Mouse (Mus musculus): Measurements from ENCODE around the gene Otop2.
A peak's percentile ranks its signal among the peaks of the same experiment; 100 is the strongest.

Otop2 gene

GRCm38 (mm10) chr11:115275954-115276353 is 31.0 kb upstream of the Otop2 start:
- no peak for DNase-seq (ENCODE audit: low read depth)

- peak; percentile 100 for DNase-seq (ENCODE audit: low read depth)
These were observed 30.0 kb upstream of the Otop2 start, which contains the start of gene Fdxr for GRCm38 (mm10) chr11:115276780-115277603. TSS of gene Fdxr (minus strand) at chr11:115277050.

DNA sequence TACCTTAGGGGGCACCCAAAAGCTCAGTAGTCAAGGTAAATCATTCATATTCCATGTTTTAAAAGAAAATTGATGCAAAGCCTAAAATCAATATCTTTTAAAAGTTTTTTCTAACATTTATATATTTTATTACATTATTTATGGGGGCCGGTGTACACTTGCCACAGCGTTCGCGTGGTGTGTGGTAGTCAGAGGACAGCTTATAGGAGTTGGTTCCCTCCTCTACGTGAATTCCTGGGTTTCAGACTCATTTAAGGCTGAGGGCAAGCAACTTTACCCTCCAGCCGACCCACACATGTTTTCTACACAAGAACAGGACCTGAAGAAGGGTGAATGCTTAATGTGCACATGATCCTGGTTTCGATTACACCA is 29.4 kb upstream of the Otop2 start:
- DNase-seq (ENCODE audit: low read depth) = no peak

DNA sequence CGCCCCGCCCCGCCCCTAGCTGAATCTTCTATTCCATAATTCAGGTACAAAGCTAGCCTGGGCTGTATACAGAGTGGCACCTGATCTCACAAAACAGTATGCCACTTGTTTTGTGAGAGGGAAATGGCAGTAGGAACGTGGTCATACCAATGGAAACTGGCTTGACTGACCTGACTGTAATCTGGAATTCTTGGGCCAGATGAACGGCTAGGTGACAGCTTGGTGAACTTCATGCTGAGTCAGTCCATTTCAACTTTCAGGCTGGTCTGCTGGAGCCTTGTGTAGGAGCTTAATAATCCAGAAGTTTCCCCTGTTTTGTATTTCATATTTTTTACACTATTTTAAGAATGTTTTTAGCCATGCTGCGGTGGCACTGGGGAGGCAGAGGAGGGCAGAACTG is 28.8 kb upstream of the Otop2 start:
- DNase-seq (ENCODE audit: low read depth) = no peak

DNA sequence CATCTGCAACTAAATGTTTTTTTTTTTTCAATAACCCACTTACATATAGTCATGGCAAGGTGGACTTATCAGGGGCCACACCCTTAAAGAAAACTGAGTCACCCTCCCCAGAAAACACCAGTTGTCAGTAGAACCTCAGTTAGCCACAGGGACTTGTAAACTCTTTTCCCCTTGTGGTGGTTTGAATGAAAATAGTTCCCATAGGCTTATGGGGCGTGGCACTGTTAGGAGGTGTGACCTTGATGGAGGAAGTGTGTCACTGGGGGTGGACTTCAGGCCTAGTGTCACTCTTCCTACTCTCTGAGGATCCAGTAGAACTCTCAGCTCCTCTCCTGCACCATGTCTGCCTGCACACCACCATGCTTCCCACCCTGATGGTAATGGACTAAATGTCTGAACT is 27.2 kb upstream of the Otop2 start:
- DNase-seq (ENCODE audit: low read depth) = peak; percentile 77

DNA sequence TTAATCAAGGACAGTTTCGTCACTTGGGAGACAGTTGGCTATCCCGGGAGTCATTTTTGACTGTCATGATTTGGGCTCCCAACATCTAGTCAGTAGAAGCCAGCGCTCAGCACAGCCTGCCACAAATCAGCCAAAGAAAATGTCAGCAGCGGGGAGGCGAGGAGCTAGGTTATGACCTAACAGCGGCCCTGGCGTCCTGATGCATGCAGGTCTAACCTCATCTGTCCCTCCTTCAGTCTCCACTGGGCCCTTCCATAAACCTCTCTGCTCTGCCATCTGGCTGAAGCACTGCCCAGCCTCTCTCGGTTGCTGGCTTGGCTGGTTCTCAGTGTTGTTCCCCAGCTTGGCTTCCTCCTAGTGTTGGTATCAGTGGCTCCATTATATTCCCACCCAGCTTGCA is 24.7 kb upstream of the Otop2 start:
- no peak for DNase-seq (ENCODE audit: low read depth)

- no peak for DNase-seq (ENCODE audit: low read depth)
These were observed 24.1 kb upstream of the Otop2 start for GRCm38 (mm10) chr11:115282723-115283485.

DNA sequence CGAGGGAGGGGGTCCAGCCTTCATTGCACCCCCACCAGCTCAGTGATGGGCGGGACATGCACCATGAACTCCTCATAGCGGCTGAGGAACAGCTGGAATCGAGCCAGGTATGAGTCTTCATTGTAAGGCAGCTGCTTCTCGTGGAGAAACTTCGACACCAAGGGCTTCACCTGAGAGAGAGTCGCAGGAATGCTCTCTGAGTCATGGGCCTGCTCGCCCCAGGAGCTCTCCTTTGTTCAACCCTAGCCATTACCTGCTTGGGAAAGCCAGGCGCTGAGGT is 23.5 kb upstream of the Otop2 start:
- no peak for DNase-seq (ENCODE audit: low read depth)

DNA sequence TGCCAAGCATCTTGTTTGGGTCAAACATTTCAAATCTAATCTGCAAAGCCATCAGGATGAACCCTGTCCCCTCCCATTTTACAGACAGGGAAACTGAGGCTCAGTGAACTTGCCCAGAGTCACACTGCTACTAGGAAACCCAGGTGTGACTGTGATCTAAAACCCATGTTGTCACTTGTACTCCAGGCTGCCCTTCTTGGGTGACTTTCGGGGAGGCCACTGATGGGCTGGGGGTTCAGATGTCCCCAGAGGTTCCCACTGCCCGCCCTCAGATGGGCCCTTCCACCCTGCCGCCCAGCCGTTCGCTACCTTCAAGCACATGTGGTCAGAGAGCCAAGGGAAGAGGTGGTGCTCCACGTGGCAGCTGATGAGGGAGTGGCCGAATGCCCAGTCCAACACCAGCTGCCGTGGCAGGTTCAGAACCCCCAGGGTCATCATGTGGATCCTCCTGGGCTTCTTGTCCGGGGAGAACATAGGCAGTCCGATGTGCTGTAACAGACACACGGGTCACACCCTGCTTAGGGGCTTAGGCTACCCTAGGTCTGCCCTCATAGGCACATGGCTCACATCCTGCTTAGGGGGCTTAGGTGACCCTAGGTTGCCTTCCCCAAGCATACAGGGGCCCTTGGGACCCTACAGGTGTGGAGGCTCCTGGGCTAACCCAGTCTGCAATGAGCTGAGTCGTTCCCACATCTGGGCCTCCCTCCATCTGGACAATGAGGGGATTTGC is 22.9 kb upstream of the Otop2 start:
- no peak for DNase-seq (ENCODE audit: low read depth)

GRCm38 (mm10) chr11:115285282-115285681 is 21.7 kb upstream of the Otop2 start:
- no peak for DNase-seq (ENCODE audit: low read depth)

DNA sequence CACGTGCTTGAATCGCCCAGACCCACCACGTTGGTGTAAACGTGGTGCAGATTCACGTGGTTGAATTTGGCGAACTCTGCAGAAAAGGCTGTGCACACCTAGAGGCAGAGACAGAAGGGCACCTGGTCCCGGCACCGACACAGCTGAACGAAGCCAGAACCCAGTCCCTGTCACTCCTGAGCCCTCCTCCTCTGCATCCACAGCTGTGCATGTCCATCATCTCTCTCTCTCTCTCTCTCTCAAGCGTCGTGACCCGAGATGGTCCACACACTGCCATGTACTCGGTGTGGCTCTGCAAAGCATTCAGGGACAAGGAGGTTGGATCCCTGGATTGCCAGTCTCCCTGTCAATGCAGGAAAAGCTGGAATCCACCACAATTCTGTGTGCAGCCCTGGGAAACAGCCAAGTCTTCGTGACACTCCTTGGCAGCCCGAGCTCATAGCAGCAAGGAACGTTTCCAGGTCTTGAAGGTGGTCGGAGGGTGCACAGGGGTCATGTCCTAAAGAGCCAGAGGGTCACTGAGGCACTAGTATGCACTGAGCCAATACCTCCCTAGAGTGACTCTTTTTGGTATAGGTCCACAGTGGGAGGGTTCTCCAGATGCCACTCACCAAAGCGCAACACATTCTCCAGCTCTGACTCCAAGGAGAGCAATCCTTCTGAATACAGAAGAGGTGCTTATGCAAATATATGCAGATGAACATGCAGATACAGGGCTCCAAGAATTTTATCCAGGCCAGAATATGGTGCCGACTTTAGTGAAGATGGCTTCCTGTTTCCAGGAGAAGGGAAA is 20.6 kb upstream of the Otop2 start:
- no peak for DNase-seq (ENCODE audit: low read depth)

DNA sequence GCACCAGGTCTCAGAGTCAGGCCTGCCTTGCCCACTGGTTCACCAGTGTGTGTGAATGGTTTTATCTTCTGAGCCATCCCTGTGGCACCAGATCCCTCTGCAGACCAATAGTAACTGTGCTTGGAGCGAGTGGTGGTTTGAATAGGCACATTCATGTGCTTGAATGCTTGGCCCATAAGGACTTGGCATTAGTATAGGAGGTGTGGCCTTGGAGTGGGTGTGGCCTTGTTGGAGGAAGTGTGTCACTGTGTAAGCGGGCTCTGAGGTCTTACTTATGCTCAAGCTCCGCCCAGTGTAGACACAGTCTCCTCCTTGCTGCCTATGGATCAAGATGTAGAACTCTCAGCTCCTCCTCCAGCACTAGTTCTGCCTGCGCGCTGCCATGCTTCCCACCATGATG is 19.6 kb upstream of the Otop2 start:
- no peak for DNase-seq (ENCODE audit: low read depth)

DNA sequence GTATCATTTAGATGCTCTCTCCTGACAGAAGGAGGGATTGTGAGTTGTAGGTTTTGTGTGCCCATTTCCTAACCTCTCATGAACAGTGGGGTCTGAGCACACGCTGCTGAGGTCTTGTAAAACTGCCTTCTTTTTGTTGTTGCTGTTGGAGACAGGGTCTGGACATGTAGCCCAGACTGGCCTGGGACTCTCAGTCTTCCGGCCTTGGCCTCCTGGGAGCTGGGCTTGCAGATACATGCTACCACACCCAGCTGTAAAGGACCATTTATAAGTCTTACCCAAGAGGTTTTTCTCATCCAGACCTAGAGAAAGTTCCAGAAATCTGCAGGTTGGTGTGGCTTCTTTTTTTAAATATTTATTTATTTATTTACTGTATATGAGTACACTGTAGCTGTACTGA is 18.7 kb upstream of the Otop2 start:
- no peak for DNase-seq (ENCODE audit: low read depth)

- DNase-seq (ENCODE audit: low read depth) = no peak
These were observed 17.1 kb upstream of the Otop2 start for GRCm38 (mm10) chr11:115289885-115290284.

- DNase-seq (ENCODE audit: low read depth) = no peak
These were observed 16.6 kb upstream of the Otop2 start for GRCm38 (mm10) chr11:115290314-115290713.

- no peak for DNase-seq (ENCODE audit: low read depth)
These were observed 16.0 kb upstream of the Otop2 start for GRCm38 (mm10) chr11:115290919-115291318.

GRCm38 (mm10) chr11:115291503-115291902 is 15.5 kb upstream of the Otop2 start:
- no peak for DNase-seq (ENCODE audit: low read depth)

GRCm38 (mm10) chr11:115292631-115293375 is 14.2 kb upstream of the Otop2 start:
- DNase-seq (ENCODE audit: low read depth) = no peak

DNA sequence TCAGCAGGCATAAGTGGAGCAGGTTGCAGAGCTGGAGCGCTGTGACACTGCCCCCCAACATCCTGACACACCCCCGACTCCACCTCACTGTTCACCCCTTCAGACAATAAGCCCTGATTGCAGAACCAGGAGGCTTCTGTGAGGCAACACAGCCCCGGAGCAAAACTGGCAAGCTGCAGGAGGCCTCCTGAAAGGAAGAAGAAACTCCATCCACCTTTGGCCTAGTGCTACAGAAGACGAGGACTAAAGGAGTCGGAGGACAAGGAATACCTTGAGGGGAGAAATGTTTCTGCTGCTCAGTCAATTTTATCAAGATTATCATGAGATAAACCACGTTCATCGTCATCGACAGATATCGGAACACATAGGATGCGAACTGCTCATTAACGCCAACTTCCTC is 11.0 kb upstream of the Otop2 start:
- DNase-seq (ENCODE audit: low read depth) = no peak

DNA sequence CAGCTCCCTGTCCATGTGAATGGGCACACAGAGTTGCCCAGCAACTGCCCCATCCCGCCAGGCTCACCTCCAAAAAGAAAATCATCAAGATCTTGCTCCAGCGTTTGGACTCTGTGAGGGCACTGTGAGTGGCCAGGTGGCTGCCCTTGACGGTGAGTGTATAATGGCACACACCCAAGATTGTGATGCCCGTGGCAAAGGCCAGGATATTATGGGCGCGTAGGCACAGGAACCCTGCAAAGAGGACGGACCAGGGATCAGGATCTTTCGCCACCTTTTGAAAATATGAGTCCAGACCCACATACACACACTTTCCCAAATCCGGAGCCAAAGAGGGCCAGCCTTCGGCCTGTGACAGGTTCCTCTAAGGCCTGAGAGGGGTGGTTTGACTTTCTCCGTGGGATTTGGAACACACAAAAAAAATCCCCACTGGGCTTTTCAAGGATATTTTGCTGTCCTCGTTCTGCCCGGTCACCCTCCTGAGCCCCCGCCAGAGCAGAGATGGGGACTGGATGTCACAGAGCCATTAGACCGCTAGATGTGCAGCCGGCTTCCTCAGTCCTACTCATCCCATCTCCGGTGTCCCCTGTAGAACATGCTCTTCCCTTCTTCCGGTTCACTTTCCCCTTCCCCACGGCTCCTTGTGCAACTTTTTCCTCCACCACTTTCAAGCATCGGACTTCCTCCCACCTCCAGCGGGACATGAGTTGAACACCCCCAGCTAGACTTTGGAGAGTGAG is 10.3 kb upstream of the Otop2 start:
- no peak for DNase-seq (ENCODE audit: low read depth)

All from c-Kit-positive CD71-positive TER-119-negative erythroid progenitor cells, embryonic 14.5 days (primary cell).